Mouse (Mus musculus): ENCODE measurements at regions not wholly inside any gene's neighbourhood (a gene's known extent, or its start where the extent isn't known, plus 50 kb on each side); places are given as distances from the start of the nearest gene placed in this dataset.
A peak's percentile ranks its signal among the peaks of the same experiment; 100 is the strongest.

GRCm38 (mm10) chr12:31173512-31173911 lies 67.1 kb upstream of the Gm6993 start:
- no peak for DNase-seq

GRCm38 (mm10) chr12:31179536-31179935 lies 61.0 kb upstream of the Gm6993 start:
- DNase-seq, result no peak

GRCm38 (mm10) chr12:31183632-31184031 lies 56.9 kb upstream of the Gm6993 start:
- DNase-seq, result peak; percentile 57 to 77

DNA sequence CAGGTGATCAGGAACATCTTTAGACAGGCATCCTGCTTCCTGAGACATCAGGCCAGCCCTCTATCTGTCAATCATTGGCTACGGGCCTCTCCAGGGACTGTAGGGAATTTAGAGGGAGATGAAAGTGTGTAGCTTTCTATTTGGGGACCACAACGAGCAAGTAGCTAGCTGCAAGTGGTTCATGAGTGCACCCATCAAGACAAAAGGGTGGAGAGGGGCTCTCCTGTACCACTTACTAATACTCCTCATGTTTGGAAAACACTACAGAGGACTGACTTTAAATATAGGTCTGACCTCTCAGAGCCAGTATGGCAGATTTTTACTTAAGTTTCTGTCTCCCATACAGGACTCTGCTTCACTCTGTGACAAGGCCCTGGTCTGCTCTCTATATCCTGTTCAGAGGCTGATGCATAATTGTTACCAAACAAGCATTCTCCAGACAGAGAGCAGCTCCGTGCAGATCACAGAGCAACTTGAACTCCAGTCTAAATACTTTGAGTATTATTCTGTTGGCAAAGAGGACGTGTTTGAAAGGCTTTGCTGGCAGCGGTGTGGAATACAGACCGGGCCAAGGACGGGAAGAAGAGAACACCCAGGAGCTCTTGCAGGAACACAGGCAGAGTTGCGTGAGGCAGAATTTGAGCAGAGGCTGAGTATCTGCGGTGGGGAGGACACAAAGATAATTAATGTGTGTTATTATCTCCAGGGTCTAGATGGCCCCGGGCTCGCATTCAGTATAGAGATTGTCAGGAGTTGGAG lies 56.2 kb upstream of the Gm6993 start:
- peak; percentile 57 to 82 for DNase-seq

DNA sequence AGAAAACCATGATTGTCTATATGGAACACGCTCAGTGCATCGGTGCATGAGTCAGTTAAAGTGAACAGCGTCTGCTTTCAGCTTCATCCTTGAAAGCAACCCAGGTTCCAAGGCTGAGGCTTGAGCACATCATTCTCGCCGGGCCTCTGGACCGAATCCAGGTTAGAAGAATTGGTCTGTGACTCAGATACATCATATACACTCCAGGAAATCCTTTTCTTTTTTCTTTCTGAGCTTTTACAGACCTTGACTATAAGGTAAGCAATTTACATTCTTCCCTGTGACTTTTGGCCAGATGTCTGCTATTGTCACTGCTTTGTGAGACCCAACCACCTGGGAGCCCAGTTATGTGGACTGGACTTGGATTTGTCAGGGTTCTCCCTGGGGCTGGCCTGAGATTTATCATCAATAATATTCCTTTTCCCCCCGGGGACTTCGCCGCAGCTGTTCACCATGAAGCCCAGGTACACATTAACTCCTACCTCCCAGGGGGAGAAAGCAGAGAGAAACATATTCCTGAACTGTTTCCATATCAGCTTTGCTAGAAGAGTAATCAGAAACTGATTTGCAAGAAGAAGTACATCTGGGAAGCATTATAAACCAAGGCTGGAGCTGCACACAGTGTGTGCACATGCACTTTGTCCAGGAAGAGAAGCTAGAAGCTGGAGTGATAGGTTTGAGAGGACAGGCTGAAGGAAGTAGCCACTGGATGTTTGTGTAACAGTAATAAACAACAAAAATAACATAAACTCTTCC lies 55.2 kb upstream of the Gm6993 start:
- DNase-seq, result peak in 1 of 2 experiments; percentile 35

- no peak for DNase-seq
Measured at GRCm38 (mm10) chr12:31185933-31186845, 54.4 kb upstream of the Gm6993 start.

DNA sequence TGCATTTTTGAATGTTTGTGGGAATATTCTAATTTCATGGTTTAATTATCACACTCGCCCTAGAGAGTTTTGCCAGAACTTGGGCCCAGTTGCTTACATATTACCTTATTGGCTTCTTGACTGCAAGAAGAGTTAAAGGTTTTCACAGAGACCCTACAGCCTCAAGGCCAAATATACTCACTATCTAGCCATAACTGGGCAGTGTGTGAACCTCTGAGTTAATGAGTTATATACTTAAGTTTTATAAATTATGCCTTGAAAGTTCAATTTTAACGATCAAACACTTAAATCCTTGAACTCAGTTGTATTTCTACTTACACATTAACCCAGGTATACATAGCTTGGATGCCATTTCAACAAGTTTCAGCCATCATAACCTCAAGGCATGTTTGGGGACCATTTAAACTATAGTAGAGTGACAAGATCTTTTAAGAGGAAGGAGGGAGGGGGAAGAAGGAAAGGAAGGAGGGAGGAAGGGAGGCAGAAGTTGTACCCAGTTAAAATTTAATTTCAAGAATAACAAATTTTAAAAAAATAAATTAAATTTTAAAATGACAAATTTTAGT lies 52.5 kb upstream of the Gm6993 start:
- DNase-seq, result no peak

- DNase-seq, result no peak
Measured at GRCm38 (mm10) chr12:31190265-31190664, 50.3 kb upstream of the Gm6993 start.
